In the genomic region with DNA sequence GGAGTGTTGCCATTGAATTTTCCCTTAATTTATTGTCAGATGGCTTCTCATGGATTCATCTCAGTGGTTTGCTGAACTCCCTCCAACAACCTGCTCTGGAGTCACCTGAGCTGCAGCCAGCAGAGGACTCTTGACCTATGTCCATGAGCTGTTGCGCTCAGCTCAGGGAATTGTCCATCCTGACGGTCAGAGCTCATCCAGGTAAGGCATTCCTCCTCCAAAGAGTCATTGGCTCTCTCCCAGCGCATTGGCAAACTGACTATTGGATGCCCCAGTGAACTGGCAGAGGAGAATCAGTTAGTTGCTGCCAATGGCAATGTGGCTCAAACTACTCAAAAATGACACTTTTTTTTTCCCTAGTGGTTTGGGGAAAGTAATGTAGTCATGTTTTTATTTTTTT, we compare ENCODE assay signal across 21 mouse cellular contexts.
A peak's percentile ranks its signal among the peaks of the same experiment; 100 is the strongest.
DNase-seq lines count a peak whose midpoint lies in the region; ATAC-seq lines count a peak whose summit lies in the region.
"Had no signal": no experiment of that assay in that cellular context is flagged by ENCODE, and none has a peak within 500 bp of the region (broad histone marks: within the 10 kb centered on the region; RNA-seq: fewer than 3 reads in every experiment).

No protein-coding gene starts in this region.

- no peak for ATAC-seq in kidney, embryonic 15.5 days (replicated peaks; ENCODE audit: low FRiP score)
- ATAC-seq: forebrain, embryonic 13.5 days; intestine, postnatal 0 days had no signal

- H3K36me3 ChIP-seq in kidney, embryonic 15.5 days: no peaks in the 10 kb centered on the region
- H3K36me3 ChIP-seq: embryonic facial prominence, embryonic 10.5 days; hindbrain, embryonic 15.5 days; limb, embryonic 15.5 days; neural tube, embryonic 12.5 days had no signal

- DNase-seq in adrenal gland, postnatal 10 days: peak; percentile 32
- DNase-seq in adrenal gland, adult (ENCODE audit: inconsistent age in 2 of 2, low spot score in 1 of 2): no peak
- DNase-seq in kidney, adult 8-10 months: peak; percentile 83 to 87
- DNase-seq in cerebellum, adult 9-11 months: peak; percentile 21
- peak; percentile 73 to 82 for DNase-seq in kidney, postnatal 25 days
- DNase-seq in thymus, postnatal 36 days: no peak
- no peak for DNase-seq in layer of hippocampus, adult 8-10 months (ENCODE audit: low spot score in 2 of 2)
- DNase-seq: heart, postnatal 14 days; lung, adult 18-20 months; lung, postnatal 36 days; right cerebral cortex, postnatal 14 days; thymus, postnatal 14 days had no signal

- WGBS in kidney, embryonic 15.5 days: 77% methylated on average over 3 of the region's 3 CpGs

- no peaks in the 10 kb centered on the region for H3K9me3 ChIP-seq in kidney, embryonic 15.5 days (replicated peaks)
- H3K9me3 ChIP-seq: embryonic facial prominence, embryonic 10.5 days; forebrain, embryonic 13.5 days; hindbrain, embryonic 15.5 days; limb, embryonic 15.5 days; neural tube, embryonic 12.5 days had no signal

- no peaks in the 10 kb centered on the region for H3K4me1 ChIP-seq in kidney, embryonic 15.5 days
- H3K4me1 ChIP-seq: forebrain, embryonic 13.5 days; hindbrain, embryonic 15.5 days; limb, embryonic 15.5 days; neural tube, embryonic 12.5 days had no signal

- no peak overlapping the region for H3K27ac ChIP-seq in kidney, embryonic 15.5 days
- H3K27ac ChIP-seq: embryonic facial prominence, embryonic 10.5 days; forebrain, embryonic 13.5 days; hindbrain, embryonic 15.5 days; limb, embryonic 15.5 days; neural tube, embryonic 12.5 days; stomach, postnatal 0 days had no signal

- H3K4me2 ChIP-seq in kidney, embryonic 15.5 days: no peak overlapping the region
- H3K4me2 ChIP-seq: forebrain, embryonic 13.5 days; heart, embryonic 11.5 days; hindbrain, embryonic 15.5 days; limb, embryonic 15.5 days; neural tube, embryonic 12.5 days had no signal

- no peaks in the 10 kb centered on the region for H3K27me3 ChIP-seq in kidney, embryonic 15.5 days
- H3K27me3 ChIP-seq: forebrain, embryonic 13.5 days; hindbrain, embryonic 15.5 days; limb, embryonic 15.5 days; neural tube, embryonic 12.5 days had no signal

- H3K4me3 ChIP-seq in kidney, embryonic 15.5 days (replicated peaks): no peak overlapping the region
- H3K4me3 ChIP-seq: embryonic facial prominence, embryonic 10.5 days; forebrain, embryonic 13.5 days; hindbrain, embryonic 15.5 days; limb, embryonic 15.5 days; neural tube, embryonic 12.5 days had no signal

- no peak overlapping the region for H3K9ac ChIP-seq in kidney, embryonic 15.5 days
- H3K9ac ChIP-seq: forebrain, embryonic 13.5 days; hindbrain, embryonic 15.5 days; limb, embryonic 15.5 days; neural tube, embryonic 12.5 days had no signal

Comparison
In these comparisons a context has a peak if more than half of its experiments do, and no peak if none do; other contexts are left out.
1. DNase-seq: peak in adrenal gland, postnatal 10 days (single experiment), kidney, adult 8-10 months (2 of 2), cerebellum, adult 9-11 months (single experiment) and kidney, postnatal 25 days (2 of 2); none in adrenal gland, adult (0 of 2), thymus, postnatal 36 days (0 of 2) and layer of hippocampus, adult 8-10 months (0 of 2).